10 mouse cellular contexts compared by ENCODE assay signal in the genomic region with DNA sequence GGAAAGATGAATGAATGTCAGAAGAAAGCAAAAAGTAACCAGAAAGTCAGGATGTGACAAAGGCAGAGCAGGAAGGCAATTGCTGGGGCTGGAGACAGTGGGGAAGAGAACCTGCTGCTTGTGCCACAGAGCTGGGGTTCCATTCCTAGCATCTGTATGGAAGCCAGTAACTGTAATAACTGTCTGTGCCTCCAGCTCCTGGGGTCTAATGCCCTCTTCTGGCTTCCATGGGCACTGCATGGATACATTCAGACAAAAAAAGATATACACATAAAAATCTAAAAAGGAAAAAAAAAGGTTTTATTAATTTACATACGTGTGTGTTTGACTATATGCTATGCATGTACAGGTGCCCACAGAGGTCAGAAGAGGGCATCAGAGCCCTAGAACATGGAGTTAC. TPM values are rescaled to one million over a fixed set of nuclear protein-coding genes. Genes with fewer than 3 reads are reported as not detected.
DNase-seq lines count a peak whose midpoint lies in the region; ATAC-seq and TF ChIP-seq lines count a peak whose summit lies in the region.
"Had no signal": no experiment of that assay in that cellular context is flagged by ENCODE, and none has a peak within 500 bp of the region (broad histone marks: within the 10 kb centered on the region; RNA-seq: fewer than 3 reads in every experiment).

No protein-coding gene starts in this region.

- H3K4me1 ChIP-seq in hindbrain, postnatal 0 days (ENCODE audit: insufficient read depth, low read length): no peaks in the 10 kb centered on the region
- peaks cover 10% of the 10 kb centered on the region; the same call in 1 of the 2 replicates for H3K4me1 ChIP-seq in hindbrain, embryonic 13.5 days (replicated peaks)
- H3K4me1 ChIP-seq in thymus, adult 2 months (replicated peaks; ENCODE audit: control insufficient read depth, insufficient read depth, low read length): peaks cover 7% of the 10 kb centered on the region; the same call in 1 of the 2 replicates

- H3K9ac ChIP-seq in hindbrain, postnatal 0 days (replicated peaks; ENCODE audit: low read length): no peak overlapping the region
- H3K9ac ChIP-seq in hindbrain, embryonic 13.5 days: no peak overlapping the region

- peak; percentile 51 for TF ChIP-seq CTCF in hindbrain, postnatal 0 days (IDR thresholded peaks at IDR 0.05; ENCODE audit: low read depth)
- no peak for TF ChIP-seq CTCF in thymus, adult 2 months (IDR thresholded peaks at IDR 0.05; ENCODE audit: borderline replicate concordance, control insufficient read depth, extremely low read depth, insufficient read depth, low read length, poor library complexity)

- H3K36me3 ChIP-seq in hindbrain, postnatal 0 days (ENCODE audit: insufficient read depth, low read length): no peaks in the 10 kb centered on the region
- H3K36me3 ChIP-seq in hindbrain, embryonic 13.5 days: peaks cover 17% of the 10 kb centered on the region
- H3K36me3 ChIP-seq in thymus, adult 2 months (ENCODE audit: control insufficient read depth, insufficient read depth, low read length): peaks cover 64% of the 10 kb centered on the region

- no peak overlapping the region for H3K4me3 ChIP-seq in hindbrain, postnatal 0 days (ENCODE audit: low read length)
- no peak overlapping the region for H3K4me3 ChIP-seq in hindbrain, embryonic 13.5 days
- no peak overlapping the region for H3K4me3 ChIP-seq in thymus, adult 2 months (ENCODE audit: control insufficient read depth, insufficient read depth, low read length)

- DNase-seq in hindbrain, postnatal 0 days (ENCODE audit: low spot score): no peak
- peak; percentile 41 for DNase-seq in urinary bladder, postnatal 14 days (ENCODE audit: low spot score)
- no peak for DNase-seq in urinary bladder, adult 18-20 months (ENCODE audit: low spot score in 2 of 2)
- peak; percentile 39 for DNase-seq in kidney, postnatal 10 days
- no peak for DNase-seq in thymus, adult 2 months
- no peak for DNase-seq in natural killer cell, adult 2 months (ENCODE audit: low spot score in 2 of 2)
- DNase-seq: thymus, adult 18-20 months had no signal

- 93% methylated on average over 1 of the region's 1 CpGs for WGBS in hindbrain, postnatal 0 days
- WGBS in hindbrain, embryonic 13.5 days: 93% methylated on average over 1 of the region's 1 CpGs
- 100% methylated on average over 1 of the region's 1 CpGs for WGBS in thymus, adult 2 months

- no peak overlapping the region for H3K4me2 ChIP-seq in hindbrain, postnatal 0 days (ENCODE audit: low read depth, low read length)
- H3K4me2 ChIP-seq in hindbrain, embryonic 13.5 days: no peak overlapping the region

- no peak overlapping the region for H3K27ac ChIP-seq in hindbrain, postnatal 0 days
- H3K27ac ChIP-seq in hindbrain, embryonic 13.5 days: no peak overlapping the region
- no peak overlapping the region for H3K27ac ChIP-seq in thymus, adult 2 months (ENCODE audit: control insufficient read depth, insufficient read depth, low read length)

- ATAC-seq in hindbrain, postnatal 0 days: no peak
- no peak for ATAC-seq in hindbrain, embryonic 13.5 days (ENCODE audit: low FRiP score)

- H3K27me3 ChIP-seq in hindbrain, postnatal 0 days (ENCODE audit: insufficient read depth, low read length): no peaks in the 10 kb centered on the region
- H3K27me3 ChIP-seq in hindbrain, embryonic 13.5 days: no peaks in the 10 kb centered on the region
- H3K27me3 ChIP-seq in thymus, adult 2 months (ENCODE audit: control insufficient read depth, insufficient read depth, low read length): no peaks in the 10 kb centered on the region

- no peaks in the 10 kb centered on the region for H3K9me3 ChIP-seq in hindbrain, postnatal 0 days (ENCODE audit: low read length)
- no peaks in the 10 kb centered on the region for H3K9me3 ChIP-seq in hindbrain, embryonic 13.5 days

- TF ChIP-seq POLR2A in thymus, adult 2 months (IDR thresholded peaks at IDR 0.05; ENCODE audit: control insufficient read depth, extremely low read depth, insufficient read depth, low read length, poor library complexity): no peak

RNA-seq across cellular contexts. Expression of a gene that starts 53.9 kb away (rescaled TPM):
- total RNA-seq in hindbrain, postnatal 0 days (2014; rRNA removed): 1.4 TPM in 1 of 2 replicates, not detected in the other
- 1.8 and 2.0 TPM in 2 replicates for polyA plus RNA-seq in hindbrain, postnatal 0 days (2015; fragmentation: Nextera tagmentation; extraction: Ambion mirVana)
- polyA plus RNA-seq in hindbrain, embryonic 13.5 days (2015; fragmentation: Nextera tagmentation; extraction: Ambion mirVana): 2.1 and 2.2 TPM in 2 replicates
- polyA plus RNA-seq in thymus, adult 2 months (2012; rRNA removed): 0.35 and 0.59 TPM in 2 replicates
- polyA plus RNA-seq: frontal cortex, adult 2 months; macrophage had no signal

Comparison
In these comparisons a context has a peak if more than half of its experiments do, and no peak if none do; other contexts are left out.
1. DNase-seq: peak in urinary bladder, postnatal 14 days (single experiment) and kidney, postnatal 10 days (single experiment); none in hindbrain, postnatal 0 days (single experiment), urinary bladder, adult 18-20 months (0 of 2), thymus, adult 2 months (single experiment) and natural killer cell, adult 2 months (0 of 2).